Mouse (Mus musculus) liver, embryonic 11.5 days (tissue): Measurements from ENCODE around the gene Mapkbp1. TPM values are rescaled to one million over a fixed set of nuclear protein-coding genes. Genes with fewer than 3 reads are reported as not detected.

Experiments
- ATAC-seq: fragments of 200-750 bp; cut with Nextera tagmentation; replicated peaks from 2 replicates; pipeline ENCODE4 v1.8.0; 2017; ENCODE audit warnings: moderate number of reproducible peaks, mild to moderate bottlenecking, moderate TSS enrichment, moderate library complexity; ENCODE audit not compliant: low FRiP score
- DNase-seq: peaks from one replicate; pipeline ENCODE4 v3.0.0-alpha.2; 2017; ENCODE audit warnings: low spot score
- H3K27ac ChIP-seq: fragments of 300-500 bp; sonication (generic); 2 replicates; pipeline ENCODE4 v1.5.1; 2014; ENCODE audit warnings: mild to moderate bottlenecking, low read depth, low read length, control low read depth
- H3K27me3 ChIP-seq: fragments of 300-500 bp; sonication (generic); replicated peaks from 2 replicates; pipeline ENCODE4 v1.6.1; 2014; ENCODE audit warnings: low read length, mixed read lengths; ENCODE audit not compliant: control insufficient read depth, insufficient read depth
- H3K36me3 ChIP-seq: fragments of 300-500 bp; sonication (generic); 2 replicates; pipeline ENCODE4 v1.6.1; 2014; ENCODE audit warnings: mild to moderate bottlenecking, low read length, moderate library complexity, mixed read lengths; ENCODE audit not compliant: control insufficient read depth, insufficient read depth
- H3K4me1 ChIP-seq: fragments of 300-500 bp; sonication (generic); replicated peaks from 2 replicates; pipeline ENCODE4 v1.6.1; 2014; ENCODE audit warnings: low read length, mixed read lengths; ENCODE audit not compliant: control insufficient read depth, insufficient read depth
- H3K4me2 ChIP-seq: fragments of 300-500 bp; sonication (generic); 2 replicates; pipeline ENCODE4 v1.6.1; 2014; ENCODE audit warnings: mild to moderate bottlenecking, control low read depth, moderate library complexity
- H3K4me3 ChIP-seq: fragments of 300-500 bp; sonication (generic); 2 replicates; pipeline ENCODE4 v1.5.1; 2014; ENCODE audit warnings: low read depth, low read length, control low read depth
- H3K9ac ChIP-seq: fragments of 300-500 bp; sonication (generic); 2 replicates; pipeline ENCODE4 v1.6.1; 2014; ENCODE audit warnings: low read depth, low read length, control low read depth
- H3K9me3 ChIP-seq: fragments of 300-500 bp; sonication (generic); 2 replicates; pipeline ENCODE4 v1.6.1; 2016; ENCODE audit warnings: low read length, inconsistent platforms, mixed read lengths; ENCODE audit not compliant: control insufficient read depth
- WGBS: fragments of 180-500 bp; shearing (Covaris S2); extraction: QIAGEN DNeasy Blood & Tissue Kit; methylation state at CpG from one replicate; pipeline ENCODE4 v1.1.7; 2014; 5-methylcytosine and 5-hydroxymethylcytosine counted together
- polyA plus RNA-seq: library from polyadenylated mRNA; unstranded; fragments of >200 nt; fragmentation: Nextera tagmentation; extraction: Ambion mirVana; gene quantifications from 2 replicates; pipeline ENCODE4 v1.2.1, GENCODE M21; 2014

Gene Mapkbp1
- polyA plus RNA-seq, 1 experiment from 2014 or later, result 1.7 TPM

- WGBS, result 75% methylated on average over 4 of the region's 4 CpGs
- no peak for ATAC-seq
These were observed 16.5 kb downstream of the Mapkbp1 start for GRCm38 (mm10) chr2:119988952-119989351.

GRCm38 (mm10) chr2:119990881-119991280, 18.4 kb downstream of the Mapkbp1 start:
- Histone ChIP-seq H3K36me3 (no peaks in the 10 kb centered on the region), H3K4me1 (no peaks in the 10 kb centered on the region; the same call in 1 of the 2 replicates), H3K27me3 (no peaks in the 10 kb centered on the region), H3K4me2 (no peak overlapping the region), H3K27ac (no peak overlapping the region), H3K9ac (no peak overlapping the region), H3K9me3 (no peaks in the 10 kb centered on the region), H3K4me3 (no peak overlapping the region)
- DNase-seq (no peak), ATAC-seq (no peak)
- WGBS, result 77% methylated on average over 6 of the region's 6 CpGs

More at GRCm38 (mm10) chr2:119988952-119989351, 16.5 kb downstream of the Mapkbp1 start:
- no peak overlapping the region for H3K9ac ChIP-seq
- H3K27ac ChIP-seq, result no peak overlapping the region
- H3K4me3 ChIP-seq, result no peak overlapping the region
- DNase-seq, result no peak
- no peak overlapping the region for H3K4me2 ChIP-seq
- no peaks in the 10 kb centered on the region for H3K36me3 ChIP-seq
- no peaks in the 10 kb centered on the region for H3K27me3 ChIP-seq
- no peaks in the 10 kb centered on the region for H3K9me3 ChIP-seq
- no peaks in the 10 kb centered on the region for H3K4me1 ChIP-seq

GRCm38 (mm10) chr2:119992349-119992748, 19.9 kb downstream of the Mapkbp1 start:
- H3K27ac ChIP-seq, result no peak overlapping the region
- no peaks in the 10 kb centered on the region for H3K36me3 ChIP-seq
- H3K27me3 ChIP-seq, result no peaks in the 10 kb centered on the region
- ATAC-seq (no peak), DNase-seq (no peak)
- no peaks in the 10 kb centered on the region for H3K9me3 ChIP-seq
- H3K4me3 ChIP-seq, result no peak overlapping the region
- H3K4me1 ChIP-seq, result no peaks in the 10 kb centered on the region; the same call in 1 of the 2 replicates
- no peak overlapping the region for H3K4me2 ChIP-seq
- 91% methylated on average over 2 of the region's 2 CpGs for WGBS
- H3K9ac ChIP-seq, result no peak overlapping the region

DNA sequence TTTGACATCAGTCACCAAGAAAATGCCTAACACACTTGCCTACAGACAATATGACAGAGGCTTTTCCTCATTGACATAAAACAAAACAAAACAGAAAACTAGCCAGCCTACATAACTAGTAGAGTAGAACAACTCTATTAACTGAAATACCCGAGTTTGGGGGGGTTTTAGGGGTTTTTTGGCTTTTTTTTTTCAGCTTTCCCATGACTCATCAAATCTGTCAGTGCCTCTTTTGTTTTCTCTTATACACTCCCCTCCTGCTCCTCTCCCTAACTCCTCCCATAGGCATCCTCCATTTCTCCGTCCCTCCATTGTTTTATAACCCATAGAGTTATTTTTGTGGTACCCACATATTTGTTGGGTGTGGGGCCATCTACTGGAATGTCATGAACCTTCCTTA, 21.0 kb downstream of the Mapkbp1 start:
- 67% methylated on average over 2 of the region's 2 CpGs for WGBS
- Histone ChIP-seq H3K27me3 (no peaks in the 10 kb centered on the region), H3K4me3 (no peak overlapping the region), H3K4me1 (no peaks in the 10 kb centered on the region; the same call in 1 of the 2 replicates), H3K9me3 (no peaks in the 10 kb centered on the region), H3K27ac (no peak overlapping the region), H3K9ac (no peak overlapping the region), H3K4me2 (no peak overlapping the region), H3K36me3 (no peaks in the 10 kb centered on the region)
- DNase-seq, result no peak
- ATAC-seq, result no peak

DNA sequence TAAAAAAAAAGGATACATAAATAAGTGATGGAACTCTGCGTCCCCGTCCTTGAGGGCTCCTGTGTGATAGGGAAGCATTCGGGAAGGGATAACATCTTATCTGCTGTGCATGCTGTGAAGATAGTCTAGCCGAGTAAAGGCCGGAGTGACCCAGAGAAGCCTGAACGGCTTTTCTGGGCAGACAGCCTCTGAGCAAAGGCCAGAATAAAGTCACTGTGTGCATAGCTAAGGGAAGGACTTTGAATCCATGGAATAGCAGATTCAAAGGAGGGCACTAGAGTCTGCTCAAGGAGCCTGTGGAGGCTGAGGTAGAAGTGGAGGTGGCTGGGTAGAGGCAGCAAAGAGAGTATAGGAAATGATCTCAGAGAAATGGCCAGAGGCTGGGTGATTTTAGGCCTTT, 22.3 kb downstream of the Mapkbp1 start:
- ATAC-seq, result no peak
- 69% methylated on average over 6 of the region's 6 CpGs for WGBS
- Histone ChIP-seq H3K9ac (no peak overlapping the region), H3K27me3 (no peaks in the 10 kb centered on the region), H3K27ac (no peak overlapping the region), H3K4me3 (no peak overlapping the region), H3K4me1 (no peaks in the 10 kb centered on the region; the same call in 1 of the 2 replicates), H3K4me2 (no peak overlapping the region), H3K9me3 (no peaks in the 10 kb centered on the region), H3K36me3 (no peaks in the 10 kb centered on the region)
- no peak for DNase-seq

DNA sequence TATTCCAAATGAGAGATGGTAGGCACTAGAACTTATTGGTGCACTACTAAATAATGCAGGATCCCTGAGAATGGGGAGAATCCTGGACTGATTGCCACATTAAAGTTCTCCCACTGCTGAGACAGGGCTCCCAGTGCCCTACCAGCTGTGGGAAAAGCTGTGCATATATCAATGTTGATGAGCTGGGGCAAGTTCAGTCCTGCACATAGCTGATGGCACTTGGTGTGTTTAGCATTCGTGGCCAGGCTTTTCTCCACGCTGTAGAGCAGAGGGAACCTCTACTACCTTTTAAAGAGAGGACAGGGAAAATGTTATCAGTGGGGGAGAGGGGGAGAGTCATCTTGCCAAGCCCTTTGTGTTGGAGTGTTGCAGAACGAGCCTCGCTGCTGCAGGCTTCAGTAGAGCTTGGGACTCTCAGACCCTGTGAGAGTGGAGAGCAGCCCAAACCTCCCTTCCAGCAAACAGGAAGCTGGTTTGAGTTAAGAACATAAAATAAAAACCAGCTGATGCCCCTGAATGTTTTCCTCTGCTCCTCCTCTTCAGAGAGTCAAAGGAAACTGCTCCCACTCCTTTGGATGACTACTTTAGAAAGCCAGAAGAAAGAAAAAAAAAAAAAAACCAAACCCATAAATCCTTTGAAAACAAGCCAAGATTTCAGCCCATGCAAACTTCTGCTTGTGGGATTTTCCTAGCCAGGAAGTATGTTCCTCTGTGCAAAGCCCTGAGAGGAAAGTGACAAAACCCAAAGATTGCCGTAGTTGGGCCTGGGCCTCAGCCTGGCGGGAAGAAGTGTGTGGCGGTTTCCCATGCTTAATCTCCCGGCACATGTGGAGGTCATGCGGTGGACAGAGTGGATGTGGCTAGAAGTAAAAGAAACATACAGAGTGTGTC, 23.1 kb downstream of the Mapkbp1 start:
- 53% methylated on average over 9 of the region's 9 CpGs for WGBS
- Histone ChIP-seq H3K27ac (0 out of 2 replicates have a peak overlapping the region, but pooled peaks have one; percentile 5), H3K4me1 (no peaks in the 10 kb centered on the region; the same call in 1 of the 2 replicates), H3K36me3 (no peaks in the 10 kb centered on the region), H3K27me3 (no peaks in the 10 kb centered on the region), H3K4me2 (no peak overlapping the region), H3K9ac (no peak overlapping the region), H3K9me3 (no peaks in the 10 kb centered on the region), H3K4me3 (no peak overlapping the region)
- DNase-seq, result no peak
- no peak for ATAC-seq

- H3K27ac ChIP-seq, result no peak overlapping the region
- WGBS, result 80% methylated on average over 4 of the region's 4 CpGs
- no peak for ATAC-seq
- H3K4me1 ChIP-seq, result peaks cover 6% of the 10 kb centered on the region; the same call in 1 of the 2 replicates
- H3K4me2 ChIP-seq, result no peak overlapping the region
- no peaks in the 10 kb centered on the region for H3K9me3 ChIP-seq
- no peak overlapping the region for H3K9ac ChIP-seq
- no peaks in the 10 kb centered on the region for H3K27me3 ChIP-seq
- no peak for DNase-seq
- H3K4me3 ChIP-seq, result no peak overlapping the region
- no peaks in the 10 kb centered on the region for H3K36me3 ChIP-seq
These were observed 24.9 kb downstream of the Mapkbp1 start for GRCm38 (mm10) chr2:119997354-119997753.

DNA sequence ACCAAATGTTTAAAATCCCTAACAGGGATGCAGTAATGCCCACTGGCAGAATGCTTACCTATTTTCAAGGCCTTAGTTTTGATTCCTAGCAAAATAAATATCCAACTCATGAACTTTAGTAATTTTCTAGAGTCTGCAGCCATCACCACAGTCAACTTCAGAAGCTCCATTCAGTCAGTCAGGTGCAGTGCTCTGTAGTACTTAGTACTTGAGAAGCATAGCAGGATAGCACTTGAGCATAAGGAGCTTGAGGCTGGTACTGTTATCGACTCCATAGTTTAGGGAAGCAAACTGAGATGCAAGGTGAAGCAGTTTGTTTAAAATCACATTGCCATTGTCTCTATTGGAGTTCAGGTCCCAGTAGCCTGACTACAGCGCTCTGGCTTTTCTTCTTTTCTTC, 27.2 kb downstream of the Mapkbp1 start:
- no peak overlapping the region for H3K27ac ChIP-seq
- WGBS, result 84% methylated on average over 2 of the region's 2 CpGs
- H3K4me2 ChIP-seq, result no peak overlapping the region
- peaks cover 6% of the 10 kb centered on the region; the same call in 1 of the 2 replicates for H3K4me1 ChIP-seq
- H3K9me3 ChIP-seq, result no peaks in the 10 kb centered on the region
- H3K4me3 ChIP-seq, result no peak overlapping the region
- H3K9ac ChIP-seq, result no peak overlapping the region
- H3K27me3 ChIP-seq, result no peaks in the 10 kb centered on the region
- no peaks in the 10 kb centered on the region for H3K36me3 ChIP-seq
- ATAC-seq (no peak), DNase-seq (no peak)
